8 mouse cellular contexts compared by ENCODE assay signal in genomic region chr7:107707650-107708049, GRCm38 (mm10). TPM values are rescaled to one million over a fixed set of nuclear protein-coding genes. Genes with fewer than 3 reads are reported as not detected.
DNase-seq lines count a peak whose midpoint lies in the region.
"Had no signal": no experiment of that assay in that cellular context is flagged by ENCODE, and none has a peak within 500 bp of the region (broad histone marks: within the 10 kb centered on the region; RNA-seq: fewer than 3 reads in every experiment).

No protein-coding gene starts in this region.

- peaks cover 54% of the 10 kb centered on the region for H3K4me1 ChIP-seq in limb, embryonic 10.5 days

- peak; percentile 68 to 74 for DNase-seq in B cell, adult 2 months
- DNase-seq in Muller cell, postnatal 12 days (ENCODE audit: inconsistent ontology term): peak; percentile 26
- no peak for DNase-seq in limb, embryonic 10.5 days (ENCODE audit: low spot score)
- DNase-seq in spleen, adult 18-20 months: peak; percentile 57 to 69
- no peak for DNase-seq in frontal cortex, postnatal 14 days (ENCODE audit: low spot score in 2 of 2)
- no peak for DNase-seq in left cerebral cortex, adult 11 months (ENCODE audit: low spot score)
- no peak for DNase-seq in ovary, postnatal 10 days (ENCODE audit: low spot score)

- H3K36me3 ChIP-seq in limb, embryonic 10.5 days: peaks cover 37% of the 10 kb centered on the region

- WGBS in limb, embryonic 10.5 days: 79% methylated on average over 9 of the region's 9 CpGs

- H3K9me3 ChIP-seq in limb, embryonic 10.5 days (replicated peaks): no peaks in the 10 kb centered on the region

- no peak overlapping the region for H3K4me3 ChIP-seq in limb, embryonic 10.5 days
- H3K4me3 ChIP-seq: erythroblast, embryonic 14.5 days had no signal

- no peaks in the 10 kb centered on the region for H3K27me3 ChIP-seq in limb, embryonic 10.5 days (ENCODE audit: low read depth, poor library complexity, severe bottlenecking)

- H3K27ac ChIP-seq in limb, embryonic 10.5 days: peak overlapping the region; percentile 77

RNA-seq across cellular contexts. Expression of gene Cyb5r2, which starts 50.2 kb away (rescaled TPM):
- 0.23 and 0.30 TPM in 2 replicates for polyA plus RNA-seq in limb, embryonic 10.5 days (2016; fragmentation: Nextera tagmentation; extraction: Ambion mirVana)
- polyA plus RNA-seq: erythroblast, embryonic 14.5 days had no signal

Comparison
In these comparisons a context has a peak if more than half of its experiments do, and no peak if none do; other contexts are left out.
1. DNase-seq: peak in B cell, adult 2 months (2 of 2), Muller cell, postnatal 12 days (single experiment) and spleen, adult 18-20 months (2 of 2); none in limb, embryonic 10.5 days (single experiment), frontal cortex, postnatal 14 days (0 of 2), left cerebral cortex, adult 11 months (single experiment) and ovary, postnatal 10 days (single experiment).